Mouse (Mus musculus): ENCODE results near the gene Pdlim7. TPM values are rescaled to one million over a fixed set of nuclear protein-coding genes. Genes with fewer than 3 reads are reported as not detected.

Gene Pdlim7
- total RNA-seq, 2 experiments from 2014 or later: 4.3 to 13.2 TPM

DNA sequence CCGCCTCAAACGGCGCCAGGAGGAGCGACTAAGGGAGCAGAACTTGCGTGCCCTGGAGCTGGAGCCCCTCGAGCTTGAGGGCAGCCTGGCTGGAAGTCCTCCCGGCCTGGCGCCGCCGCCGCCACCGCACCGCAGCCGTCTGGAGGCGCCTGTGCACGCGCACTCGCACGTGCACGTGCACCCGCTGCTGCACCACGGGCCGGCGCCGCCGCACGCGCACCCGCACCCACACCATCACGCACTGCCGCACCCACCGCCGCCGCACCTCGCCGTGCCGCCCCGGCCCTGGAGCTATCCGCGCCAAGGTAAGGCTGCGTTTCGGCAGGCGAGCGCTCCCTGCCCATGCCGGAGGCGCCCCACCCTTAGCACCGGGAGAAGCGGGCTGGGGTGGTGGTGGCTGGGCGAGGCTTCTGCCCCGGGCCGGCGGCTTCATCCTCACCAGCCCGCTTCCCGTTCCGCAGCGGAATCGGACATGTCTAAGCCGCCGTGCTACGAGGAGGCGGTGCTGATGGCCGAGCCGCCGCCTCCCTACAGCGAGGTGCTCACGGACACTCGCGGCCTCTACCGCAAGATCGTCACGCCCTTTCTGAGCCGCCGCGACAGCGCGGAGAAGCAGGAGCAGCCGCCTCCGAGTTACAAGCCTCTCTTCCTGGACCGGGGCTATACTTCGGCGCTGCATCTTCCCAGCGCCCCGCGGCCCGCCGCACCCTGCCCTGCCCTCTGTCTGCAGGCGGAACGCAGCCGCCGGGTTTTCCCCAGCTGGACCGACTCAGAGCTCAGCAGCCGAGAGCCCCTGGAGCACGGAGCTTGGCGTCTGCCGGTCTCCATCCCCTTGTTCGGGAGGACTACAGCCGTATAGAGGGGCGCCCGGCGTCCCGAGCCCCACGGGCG, 41.1 kb downstream of the Pdlim7 start:
- peak; percentile 21; the same call in 1 of the 2 replicates for ATAC-seq (replicated peaks; ENCODE audit: low FRiP score, low TSS enrichment, poor library complexity, severe bottlenecking)

DNA sequence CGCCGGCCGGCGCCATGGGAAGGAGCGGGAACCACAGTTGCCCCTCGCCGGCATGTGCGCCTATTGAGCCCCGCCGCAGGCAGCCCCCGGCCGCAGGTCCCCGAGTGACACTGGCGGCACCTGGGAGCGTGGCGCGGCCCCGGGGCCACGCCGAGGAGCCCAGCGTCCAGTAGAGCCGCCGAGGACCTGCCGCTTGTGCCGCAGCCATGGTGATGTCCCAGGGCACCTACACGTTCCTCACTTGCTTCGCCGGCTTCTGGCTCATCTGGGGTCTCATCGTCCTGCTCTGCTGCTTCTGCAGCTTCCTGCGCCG, 41.7 kb downstream of the Pdlim7 start:
- ATAC-seq (replicated peaks; ENCODE audit: low FRiP score, low TSS enrichment, poor library complexity, severe bottlenecking): no peak

DNA sequence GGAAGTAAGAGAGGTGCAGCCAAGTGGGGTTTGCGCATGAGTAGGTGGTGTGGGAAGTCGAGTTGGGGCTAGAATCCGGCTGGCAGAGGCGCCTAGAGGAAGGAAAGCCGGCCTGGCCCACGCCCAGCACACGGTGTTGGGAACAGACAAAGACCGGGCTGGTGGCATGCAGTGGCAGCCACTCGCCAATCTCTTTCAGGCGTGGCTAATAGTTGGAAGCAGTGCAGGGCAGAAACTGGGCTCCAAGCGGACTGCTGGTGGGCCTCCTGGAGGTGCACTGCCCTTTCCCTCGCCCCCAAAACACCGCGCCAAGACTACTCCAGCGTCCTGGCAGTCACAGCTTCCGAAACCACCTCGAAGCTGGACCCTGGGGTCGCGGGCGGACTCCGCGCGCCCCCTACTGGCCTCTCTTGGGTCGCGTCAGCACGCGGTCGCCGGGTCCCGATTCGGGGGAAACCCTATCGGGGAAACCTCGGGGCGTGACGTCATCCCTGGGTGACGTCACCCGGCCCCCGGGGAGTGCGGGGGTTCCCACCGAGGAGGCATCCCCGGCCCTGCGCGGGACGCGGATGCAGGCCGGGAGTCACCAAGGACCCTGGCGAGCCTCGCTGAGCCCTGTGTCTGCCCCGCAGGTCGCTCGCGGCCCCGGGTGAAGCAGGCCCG, 42.2 kb downstream of the Pdlim7 start:
- ATAC-seq (replicated peaks; ENCODE audit: low FRiP score, low TSS enrichment, poor library complexity, severe bottlenecking): peak; percentile 23; the same call in 1 of the 2 replicates

DNA sequence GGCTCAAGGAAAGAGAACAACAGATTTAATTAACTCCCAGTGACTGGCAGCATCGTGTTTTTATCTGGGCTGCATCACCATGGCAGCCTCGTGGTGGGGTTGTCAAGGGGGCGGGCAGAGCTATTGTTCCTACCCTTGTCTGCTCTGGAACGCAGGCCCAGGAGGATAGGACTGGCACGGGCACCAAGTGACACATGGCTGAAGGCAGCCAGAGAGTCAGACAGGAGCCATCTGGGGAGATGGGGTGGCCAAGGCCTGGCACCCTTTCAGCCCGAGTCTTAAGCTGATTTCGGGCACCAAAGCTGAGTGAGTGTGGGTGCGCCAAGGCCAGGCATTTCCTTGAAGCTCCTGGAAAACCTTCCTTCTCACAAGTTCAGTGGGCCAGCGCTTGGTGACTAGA, 43.1 kb downstream of the Pdlim7 start:
- no peak for ATAC-seq (replicated peaks; ENCODE audit: low FRiP score, low TSS enrichment, poor library complexity, severe bottlenecking)

DNA sequence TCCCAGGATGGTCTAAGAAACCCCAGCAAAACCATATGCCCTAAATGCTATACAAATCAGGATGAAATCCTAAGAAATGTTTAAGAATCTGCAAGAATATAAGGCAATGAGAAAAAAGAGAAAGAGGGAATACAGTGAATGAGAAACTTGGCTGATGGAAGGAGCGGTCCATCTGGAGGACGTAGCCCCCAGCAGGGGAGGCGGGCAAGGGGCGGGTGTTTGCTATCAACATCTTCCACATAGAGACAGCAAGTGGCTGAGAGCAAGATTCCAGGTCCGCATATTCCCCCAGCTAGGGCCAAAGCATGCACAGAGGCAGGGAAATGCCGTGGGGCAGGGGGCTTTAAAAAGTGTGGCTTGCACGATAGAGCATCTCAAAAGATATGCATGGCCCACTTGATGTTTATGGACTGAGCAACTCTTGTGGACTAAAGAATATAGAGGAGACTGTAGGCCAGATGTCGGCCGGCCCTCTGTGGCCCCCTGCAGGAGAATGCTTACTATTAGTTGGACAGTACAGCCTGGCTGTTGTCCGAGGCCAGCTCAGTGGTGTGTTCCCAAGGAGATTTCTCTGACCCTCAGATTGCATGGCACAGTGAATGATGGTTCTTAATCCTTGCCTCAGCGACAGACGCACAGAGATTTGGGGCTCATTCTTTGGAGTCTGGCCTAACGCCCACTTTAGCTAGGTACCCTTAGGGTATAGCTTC, 44.5 kb downstream of the Pdlim7 start:
- ATAC-seq (replicated peaks; ENCODE audit: low FRiP score, low TSS enrichment, poor library complexity, severe bottlenecking): no peak

DNA sequence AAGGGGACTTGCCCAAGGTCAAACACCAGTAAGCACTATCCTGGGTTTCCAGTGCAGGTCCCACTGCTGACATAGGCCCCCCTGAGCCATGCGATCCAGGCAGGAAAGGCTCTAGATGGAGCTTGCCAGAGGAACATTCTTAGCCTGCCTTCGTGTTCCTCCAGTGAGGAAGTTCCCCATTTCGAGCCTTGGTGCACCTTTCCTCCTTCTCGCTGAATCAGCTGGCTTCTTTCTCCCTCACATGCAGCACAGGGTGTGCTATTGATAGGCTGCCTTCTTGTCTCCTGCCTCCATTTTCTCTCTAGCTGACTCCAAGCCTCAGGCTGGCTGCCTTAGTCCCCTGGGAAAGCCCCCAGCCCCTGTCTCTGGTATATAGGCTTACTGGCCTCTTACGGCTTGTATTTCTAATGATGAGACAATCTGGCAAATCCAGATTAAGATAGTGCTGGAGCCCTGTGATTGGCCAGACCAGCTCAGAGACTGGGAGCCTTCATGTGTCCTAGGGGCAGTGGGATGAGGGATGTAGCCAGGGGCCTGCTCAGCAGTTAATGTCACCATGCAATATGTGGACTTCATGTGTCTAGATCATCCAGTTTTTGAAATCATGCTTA, 47.5 kb downstream of the Pdlim7 start:
- no peak for ATAC-seq (replicated peaks; ENCODE audit: low FRiP score, low TSS enrichment, poor library complexity, severe bottlenecking)

DNA sequence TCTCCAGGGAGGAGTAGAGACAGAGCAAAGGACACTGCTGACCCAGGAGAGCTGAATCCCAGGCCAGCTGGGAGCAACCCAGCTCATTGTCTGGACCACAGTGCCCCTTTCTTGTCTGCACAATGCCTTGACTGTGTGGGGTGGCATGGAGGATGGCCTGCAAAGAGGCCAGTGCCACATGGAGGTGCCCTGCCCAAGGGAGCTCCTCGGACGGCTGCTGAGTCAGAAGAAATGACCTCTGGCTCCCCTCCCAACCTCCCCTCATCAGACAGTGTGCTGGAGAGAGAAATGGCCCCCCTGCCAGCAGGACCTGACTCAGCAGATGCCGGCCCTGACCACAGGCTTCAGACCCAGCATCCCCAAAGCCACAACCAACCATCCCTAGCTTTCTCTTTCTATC, 48.3 kb downstream of the Pdlim7 start:
- ATAC-seq (replicated peaks; ENCODE audit: low FRiP score, low TSS enrichment, poor library complexity, severe bottlenecking): no peak

DNA sequence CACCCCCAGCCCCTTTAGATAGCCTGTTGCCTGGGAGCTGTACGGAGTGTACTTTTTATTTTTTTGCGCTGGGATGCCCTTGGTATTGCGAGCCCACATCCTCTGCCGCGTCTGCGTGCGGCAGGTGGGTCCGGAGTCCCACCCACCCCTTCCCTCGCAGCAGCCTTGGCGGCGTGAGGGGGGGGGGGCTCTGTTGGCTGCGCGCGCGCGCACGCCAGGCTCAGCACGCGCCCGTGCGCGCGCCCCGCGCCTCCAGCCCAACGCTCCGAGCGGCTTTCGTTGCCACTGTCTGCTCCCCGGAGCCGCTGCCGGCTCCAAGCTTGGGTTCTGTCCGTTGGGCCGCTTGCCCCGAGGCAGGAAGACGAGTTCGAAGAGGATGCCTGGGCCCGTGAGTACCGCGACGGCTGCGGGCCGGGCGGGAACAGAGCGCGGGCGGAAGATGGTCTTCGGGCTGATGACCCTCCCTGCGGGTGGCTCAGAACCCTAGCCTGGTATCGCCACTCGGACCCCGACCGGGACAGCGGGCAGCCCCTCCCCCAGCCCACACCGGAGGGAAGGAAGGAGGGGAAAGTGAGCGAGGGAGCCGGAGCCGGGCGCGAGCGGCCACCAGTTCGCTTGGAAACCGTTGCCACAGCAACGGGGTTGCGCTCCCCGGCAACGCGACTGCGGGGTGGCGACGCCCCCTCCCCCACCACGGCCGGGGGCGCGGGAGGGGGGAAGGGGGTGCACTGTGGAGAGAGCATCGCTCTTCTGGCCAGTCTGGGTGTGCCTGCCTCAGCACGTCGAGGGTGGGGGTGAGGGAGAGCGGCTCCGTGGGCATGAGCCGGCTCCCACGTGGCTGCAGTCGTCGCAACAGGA, 49.2 kb downstream of the Pdlim7 start, which contains the start of gene Prr7:
TSS of gene Prr7 (plus strand) at position 241 of the 858 bp plus-strand sequence.
- no peak for ATAC-seq (replicated peaks; ENCODE audit: low FRiP score, low TSS enrichment, poor library complexity, severe bottlenecking)

DNA sequence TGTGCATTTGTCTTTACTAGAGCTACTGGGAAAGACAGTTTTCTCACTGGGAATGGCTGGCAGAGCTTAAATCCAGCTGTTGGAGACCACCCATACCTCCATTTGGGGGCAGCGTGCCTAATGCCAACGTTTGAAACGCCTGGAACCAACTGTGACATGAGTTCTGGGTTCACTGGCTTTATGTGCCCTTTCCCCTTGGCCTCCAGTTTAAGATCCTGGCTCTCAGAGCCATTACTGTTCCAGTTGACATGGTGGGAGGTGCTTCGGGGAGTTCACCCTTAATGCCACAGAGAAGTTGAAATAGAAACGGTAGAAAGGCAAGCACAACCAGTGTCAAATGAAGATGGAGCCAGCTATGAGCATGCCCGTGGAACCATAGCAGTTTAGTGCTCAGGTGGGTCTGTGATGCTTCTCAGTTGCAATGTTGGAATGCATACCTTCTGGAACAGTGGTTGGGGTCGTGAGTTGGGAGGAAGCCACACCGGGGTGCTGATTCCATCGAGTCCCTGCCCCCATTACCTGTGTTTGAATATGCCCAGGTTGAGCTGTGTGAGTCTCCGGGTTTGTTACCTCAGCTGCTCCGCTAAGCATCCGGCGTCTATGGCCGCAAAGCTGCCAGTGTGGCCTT, 50.0 kb downstream of the Pdlim7 start:
- no peak for ATAC-seq (replicated peaks; ENCODE audit: low FRiP score, low TSS enrichment, poor library complexity, severe bottlenecking)

DNA sequence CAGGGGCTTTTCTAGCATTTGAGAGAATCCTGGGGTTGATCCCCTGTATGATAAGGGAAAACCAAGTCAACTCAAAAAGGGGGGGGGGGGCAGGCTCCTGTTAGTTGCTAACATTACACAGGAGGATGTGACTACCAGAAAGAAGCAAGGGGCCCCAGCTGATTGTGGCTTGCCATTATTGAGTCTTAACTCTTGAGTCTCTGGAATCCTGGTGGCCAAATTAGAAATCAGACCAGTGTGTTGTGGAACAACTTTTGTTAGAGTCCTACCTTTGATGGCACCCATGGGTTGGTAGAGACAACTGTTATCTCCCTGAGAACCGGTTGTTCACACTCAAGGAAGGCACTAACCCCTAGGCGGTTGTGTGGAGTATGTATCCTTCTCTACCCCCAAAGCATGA, 50.5 kb downstream of the Pdlim7 start:
- ATAC-seq (replicated peaks; ENCODE audit: low FRiP score, low TSS enrichment, poor library complexity, severe bottlenecking): no peak

DNA sequence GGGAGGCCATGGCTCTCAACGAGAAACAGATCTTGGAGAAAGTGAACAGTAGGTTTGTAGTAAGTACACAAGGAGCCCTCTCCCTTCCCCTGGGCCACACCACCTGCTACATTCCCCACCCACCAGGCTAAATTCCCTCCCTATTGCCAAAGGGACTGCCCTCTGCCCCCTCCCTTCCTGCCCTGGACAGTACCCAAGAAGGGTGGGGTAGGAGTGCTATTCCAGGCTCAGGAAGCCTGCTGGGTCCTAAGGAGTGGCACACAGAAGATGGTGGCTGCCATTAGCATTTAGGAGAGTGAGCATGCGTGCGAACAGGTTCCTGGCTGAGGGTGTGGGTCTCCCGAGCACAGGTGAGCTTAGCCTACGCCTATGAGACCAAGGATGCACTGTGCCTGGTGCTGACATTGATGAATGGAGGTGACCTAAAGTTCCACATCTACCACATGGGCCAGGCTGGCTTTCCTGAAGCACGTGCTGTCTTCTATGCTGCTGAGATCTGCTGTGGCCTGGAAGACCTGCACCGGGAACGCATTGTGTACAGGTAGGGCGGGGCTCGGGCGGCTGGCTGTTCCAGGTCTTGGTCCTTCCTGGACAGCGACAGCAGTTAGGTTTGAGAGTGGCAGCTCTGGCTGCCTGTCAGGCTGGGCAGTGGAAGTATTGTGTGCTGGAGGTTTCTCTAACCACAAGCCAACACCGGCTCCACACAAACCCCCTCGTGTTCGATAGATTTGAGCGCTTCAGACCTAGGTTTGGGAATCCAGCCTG, 61.5 kb downstream of the Pdlim7 start:
- no peak for ATAC-seq (replicated peaks; ENCODE audit: low FRiP score, low TSS enrichment, poor library complexity, severe bottlenecking)

DNA sequence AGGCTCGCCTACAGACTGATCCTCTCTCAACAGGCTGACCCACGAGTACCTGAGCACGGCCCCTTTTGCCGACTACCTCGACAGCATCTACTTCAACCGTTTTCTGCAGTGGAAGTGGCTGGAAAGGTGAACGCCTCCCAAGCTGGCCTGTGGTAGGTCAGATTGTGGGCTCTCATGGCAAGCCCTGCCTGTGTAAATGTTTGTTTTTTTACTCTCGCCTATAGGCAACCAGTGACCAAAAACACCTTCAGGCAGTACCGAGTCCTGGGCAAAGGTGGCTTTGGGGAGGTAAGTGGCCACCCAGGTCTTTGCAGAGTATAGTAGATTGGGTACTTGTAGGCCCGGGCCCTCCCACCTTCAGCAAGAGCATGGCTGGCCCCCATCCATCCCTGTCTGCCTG, 62.2 kb downstream of the Pdlim7 start:
- no peak for ATAC-seq (replicated peaks; ENCODE audit: low FRiP score, low TSS enrichment, poor library complexity, severe bottlenecking)

DNA sequence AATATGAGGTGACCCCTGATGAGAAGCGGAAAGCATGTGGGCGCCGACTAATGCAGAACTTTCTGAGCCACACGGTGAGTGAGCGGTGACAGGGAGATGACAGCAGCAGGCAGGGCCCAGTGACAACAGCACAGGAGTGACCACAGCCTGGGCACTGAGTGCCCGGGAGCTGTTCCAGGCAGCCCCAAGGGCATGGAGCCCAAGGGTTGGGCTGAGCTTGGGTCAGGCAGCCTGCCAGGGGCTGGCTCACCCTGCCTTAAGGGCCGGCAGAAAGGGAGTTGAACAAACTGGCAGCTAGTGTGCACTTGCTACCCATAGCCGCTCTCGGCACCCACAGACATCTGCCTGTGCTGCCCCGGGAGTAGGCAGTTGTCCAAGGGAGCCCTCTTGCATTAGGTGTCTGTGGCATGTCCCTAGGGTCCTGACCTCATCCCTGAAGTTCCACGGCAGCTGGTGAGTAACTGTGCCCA, 62.9 kb downstream of the Pdlim7 start:
- no peak for ATAC-seq (replicated peaks; ENCODE audit: low FRiP score, low TSS enrichment, poor library complexity, severe bottlenecking)

DNA sequence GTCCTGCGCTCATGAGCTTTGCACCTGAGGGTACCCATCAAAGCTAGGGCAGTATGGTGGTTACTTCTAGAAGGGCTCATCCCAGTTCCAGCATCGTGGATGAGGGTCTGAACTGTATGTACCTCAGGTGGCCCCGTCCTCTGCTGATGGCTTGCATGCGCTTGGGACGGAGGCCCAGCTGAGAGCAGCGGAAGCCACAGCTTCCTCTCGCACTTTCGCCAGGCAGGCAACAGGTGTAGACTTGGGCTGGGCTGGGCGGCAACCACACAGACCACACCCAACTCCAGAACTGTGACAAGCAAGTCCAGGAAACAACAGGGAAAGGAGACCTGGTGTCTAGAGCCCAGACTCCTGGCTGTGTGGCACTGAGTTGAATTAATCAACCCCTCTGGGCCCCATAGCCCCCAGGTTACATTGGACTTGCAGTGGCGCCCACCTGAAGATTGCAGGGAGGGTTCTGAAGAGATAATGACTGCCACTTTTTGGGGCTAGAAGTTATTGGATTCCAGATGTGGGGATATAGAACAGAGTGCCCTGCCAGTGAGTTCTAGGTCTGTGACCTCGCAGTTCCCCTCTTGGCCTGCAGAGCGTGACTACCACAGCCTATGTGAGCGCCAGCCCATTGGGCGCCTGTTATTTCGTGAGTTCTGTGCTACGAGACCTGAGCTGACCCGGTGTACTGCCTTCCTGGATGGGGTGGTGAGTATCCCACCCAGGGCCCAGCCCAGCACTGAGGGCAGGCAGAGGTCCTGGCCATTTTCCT, 63.6 kb downstream of the Pdlim7 start:
- ATAC-seq (replicated peaks; ENCODE audit: low FRiP score, low TSS enrichment, poor library complexity, severe bottlenecking): no peak

DNA sequence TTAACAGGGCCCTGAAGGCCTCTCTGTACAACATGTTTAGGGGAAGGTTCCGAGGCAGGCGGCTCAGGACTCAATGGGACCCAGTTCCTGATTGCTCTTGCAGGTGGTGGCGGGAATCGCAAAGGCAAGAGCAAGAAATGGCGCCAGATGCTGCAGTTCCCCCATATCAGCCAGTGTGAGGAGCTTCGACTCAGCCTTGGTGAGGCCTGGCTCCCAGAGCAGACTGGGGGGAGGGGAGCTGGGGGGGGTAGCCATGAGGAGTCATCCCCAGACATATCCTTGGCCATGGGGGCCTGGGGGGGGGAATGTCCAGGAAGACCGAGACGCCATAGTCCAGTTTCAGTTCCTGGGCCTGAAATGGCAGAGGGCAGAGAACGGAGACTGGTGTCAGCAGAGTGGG, 64.3 kb downstream of the Pdlim7 start:
- no peak for ATAC-seq (replicated peaks; ENCODE audit: low FRiP score, low TSS enrichment, poor library complexity, severe bottlenecking)

DNA sequence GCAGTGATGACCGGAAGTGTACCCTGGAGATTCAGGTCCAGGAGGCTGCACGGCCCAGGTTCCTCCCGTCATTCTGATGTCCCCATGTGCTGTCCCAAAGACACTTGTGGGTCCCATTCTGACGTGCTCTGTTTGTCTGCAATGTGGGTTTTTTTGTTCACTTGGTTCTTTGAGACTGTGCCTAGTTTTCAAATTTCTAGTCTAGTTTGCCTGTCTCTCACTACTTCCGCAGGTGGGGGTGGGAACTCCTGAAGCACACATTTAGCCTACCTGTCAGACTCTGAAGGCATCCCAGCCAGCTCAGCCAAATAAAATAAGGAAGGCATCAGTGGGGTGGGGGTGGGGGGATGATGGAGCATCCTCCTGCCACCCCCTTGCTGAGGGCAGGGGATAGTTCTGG, 65.3 kb downstream of the Pdlim7 start:
- ATAC-seq (replicated peaks; ENCODE audit: low FRiP score, low TSS enrichment, poor library complexity, severe bottlenecking): no peak

DNA sequence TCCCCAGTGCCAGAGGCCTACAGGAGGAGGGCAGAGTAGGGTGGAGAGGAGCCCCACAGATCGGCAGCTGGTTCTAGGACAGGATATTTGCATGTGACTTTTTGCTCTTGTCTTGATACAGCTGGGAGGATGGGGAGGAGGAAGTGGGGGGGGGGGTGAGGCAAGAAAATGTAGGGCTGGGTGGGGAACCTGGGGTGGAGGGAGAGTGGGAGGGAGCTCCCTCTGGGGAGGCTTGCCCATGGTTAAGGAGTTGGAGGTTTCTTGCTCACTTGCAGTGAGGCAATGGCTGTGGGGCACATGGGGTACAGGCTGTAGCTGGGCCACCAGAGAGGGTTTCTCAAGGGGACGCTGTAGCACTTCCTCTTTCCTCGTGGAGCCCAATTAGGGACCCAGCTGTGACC, 65.9 kb downstream of the Pdlim7 start:
- no peak for ATAC-seq (replicated peaks; ENCODE audit: low FRiP score, low TSS enrichment, poor library complexity, severe bottlenecking)

All from megakaryocyte-erythroid progenitor cell, adult 5-6 weeks (primary cell).